Mouse (Mus musculus): ENCODE measurements at regions not wholly inside any gene's neighbourhood (a gene's known extent, or its start where the extent isn't known, plus 50 kb on each side); places are given as distances from the start of the nearest gene placed in this dataset.
A peak's percentile ranks its signal among the peaks of the same experiment; 100 is the strongest.

- no peak for DNase-seq
These were observed 118.3 kb upstream of the Ift57 start for GRCm38 (mm10) chr16:49580708-49581107.

GRCm38 (mm10) chr16:49606500-49606899, 92.5 kb upstream of the Ift57 start:
- no peak for DNase-seq

- DNase-seq = no peak
These were observed 84.2 kb upstream of the Ift57 start for GRCm38 (mm10) chr16:49614801-49615200.

GRCm38 (mm10) chr16:49615342-49616020, 83.6 kb upstream of the Ift57 start:
- DNase-seq = peak in 1 of 2 experiments; percentile 36

GRCm38 (mm10) chr16:49616263-49616872, 82.7 kb upstream of the Ift57 start:
- DNase-seq = peak; percentile 21 to 52

GRCm38 (mm10) chr16:49633502-49633901, 65.5 kb upstream of the Ift57 start:
- no peak for DNase-seq

- DNase-seq = no peak
These were observed 63.5 kb upstream of the Ift57 start for GRCm38 (mm10) chr16:49635506-49635905.

GRCm38 (mm10) chr16:49636467-49636866, 62.6 kb upstream of the Ift57 start:
- no peak for DNase-seq

- DNase-seq = no peak
These were observed 56.3 kb upstream of the Ift57 start for GRCm38 (mm10) chr16:49642696-49643095.

- no peak for DNase-seq
These were observed 54.6 kb upstream of the Ift57 start for GRCm38 (mm10) chr16:49644416-49644815.

GRCm38 (mm10) chr16:49646479-49646878, 52.6 kb upstream of the Ift57 start:
- no peak for DNase-seq
